Mouse (Mus musculus): ENCODE results near the gene St5.

St5 gene

DNA sequence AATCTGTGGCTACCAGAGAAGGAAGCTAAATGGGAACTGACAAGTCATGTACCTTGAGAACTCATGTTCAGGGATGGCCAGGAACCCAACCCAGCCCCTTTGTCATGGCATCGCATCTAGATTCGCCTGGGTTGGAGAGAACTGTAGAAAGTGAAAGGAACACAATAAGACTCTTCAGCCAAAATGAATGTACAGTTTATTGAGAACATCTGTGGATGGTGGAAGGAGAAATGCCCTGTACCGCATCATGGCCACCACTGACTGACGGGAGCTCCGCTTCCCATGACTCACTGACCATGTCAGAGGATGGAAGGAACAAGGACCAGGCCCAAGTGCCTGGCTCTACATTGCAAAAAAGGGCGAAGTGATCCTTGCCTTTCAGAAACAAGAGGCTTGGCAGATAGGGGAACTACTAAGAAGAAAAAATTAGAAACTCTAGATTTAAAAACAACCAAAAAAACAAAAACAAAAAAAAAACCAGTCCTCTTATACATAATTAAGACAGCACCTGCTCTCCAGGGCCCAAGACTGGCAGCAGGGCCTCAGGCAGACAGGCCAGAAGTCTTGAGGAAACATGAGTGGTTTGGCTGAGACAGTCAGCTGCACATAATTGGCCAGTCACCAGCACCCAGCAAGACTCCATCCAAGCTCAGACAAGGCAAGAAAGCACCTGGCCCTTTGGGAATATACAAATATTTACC lies 179.5 kb downstream of the St5 start:
- DNase-seq: no peak

DNA sequence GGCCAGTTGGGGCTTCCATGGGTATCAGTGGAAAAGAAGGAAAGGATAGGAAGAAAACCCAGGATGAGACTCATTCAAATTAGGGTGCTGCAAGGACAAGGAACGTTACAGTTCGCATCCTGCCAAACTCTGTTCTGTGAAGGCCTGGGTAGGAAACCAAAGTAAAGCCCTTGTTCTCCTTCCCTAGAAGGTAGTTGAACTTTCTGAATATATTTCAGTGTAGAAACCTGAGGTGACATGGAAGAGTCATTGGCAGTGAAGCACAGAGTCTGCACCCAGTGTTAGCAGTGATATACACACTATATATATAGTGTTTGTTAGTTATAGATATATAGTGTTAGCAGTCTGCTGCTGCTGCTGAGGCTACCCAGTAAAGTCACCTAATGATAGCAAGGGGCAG lies 180.1 kb downstream of the St5 start:
- DNase-seq: no peak

- DNase-seq: no peak
These were observed 181.3 kb downstream of the St5 start for GRCm38 (mm10) chr7:109522084-109522483.

- DNase-seq: no peak
These were observed 183.5 kb downstream of the St5 start for GRCm38 (mm10) chr7:109519936-109520335.

- DNase-seq: peak; percentile 99
These were observed 184.3 kb downstream of the St5 start, which contains the start of gene Rpl27a for GRCm38 (mm10) chr7:109518838-109519696. Gene Rpl27a (plus strand): TSS chr7:109519147.

DNA sequence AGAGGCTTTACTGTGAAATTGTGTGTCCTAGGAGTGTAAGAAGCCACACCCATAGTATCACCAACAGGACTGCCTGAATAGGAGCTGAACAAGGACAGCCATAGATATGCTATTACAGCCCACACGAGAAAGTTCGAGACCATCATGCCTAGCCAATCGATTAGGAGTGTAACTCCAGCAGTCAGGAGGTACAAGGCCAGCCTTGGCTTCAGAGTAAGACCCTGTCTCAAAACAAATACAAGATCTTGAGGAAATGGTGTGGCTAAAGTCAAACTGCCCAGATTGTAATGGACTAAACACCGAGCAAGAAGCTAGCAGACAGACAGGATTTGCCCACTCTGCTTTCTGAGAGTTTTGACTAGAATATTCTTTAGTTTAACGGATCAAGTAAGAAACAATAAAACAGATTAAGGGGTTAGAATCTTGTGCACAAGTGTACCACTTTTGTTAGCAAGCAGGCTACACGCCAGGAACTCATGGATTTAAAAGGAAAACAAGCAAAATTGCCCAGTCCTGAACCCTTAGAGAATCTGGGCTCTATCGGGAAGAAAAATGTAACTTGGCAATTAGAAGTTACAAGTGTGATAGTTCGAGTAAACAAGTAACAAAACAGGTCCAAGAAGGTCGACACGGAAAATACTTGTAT lies 185.2 kb downstream of the St5 start:
- no peak for DNase-seq

GRCm38 (mm10) chr7:109516500-109516899 lies 186.9 kb downstream of the St5 start:
- DNase-seq: no peak

- no peak for DNase-seq
These were observed 191.6 kb downstream of the St5 start for GRCm38 (mm10) chr7:109511838-109512237.

GRCm38 (mm10) chr7:109510799-109511198 lies 192.6 kb downstream of the St5 start:
- no peak for DNase-seq

DNA sequence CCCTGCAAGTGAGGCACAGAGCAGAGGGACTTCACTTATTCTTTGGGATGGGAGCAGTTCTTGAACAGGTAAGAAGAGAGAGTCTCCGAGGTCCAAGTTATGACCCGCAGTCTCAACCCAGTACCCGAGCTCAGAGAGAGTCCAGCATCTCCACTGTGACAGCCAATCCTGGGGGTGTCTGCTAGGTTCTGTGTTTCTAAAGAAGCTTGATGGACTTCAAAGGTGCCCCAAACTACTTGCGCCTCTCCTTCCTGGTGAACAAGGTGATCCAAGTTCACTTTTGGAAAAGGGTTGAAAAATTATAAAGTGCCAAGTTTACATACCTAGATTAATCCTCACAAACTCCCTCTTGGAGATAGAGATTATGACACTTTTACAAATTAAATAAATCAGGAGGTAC lies 195.4 kb downstream of the St5 start, which contains the start of gene Trim66:
Gene Trim66, minus strand, starts transcription at position 101 of the 400 bp plus-strand sequence.
- no peak for DNase-seq

DNA sequence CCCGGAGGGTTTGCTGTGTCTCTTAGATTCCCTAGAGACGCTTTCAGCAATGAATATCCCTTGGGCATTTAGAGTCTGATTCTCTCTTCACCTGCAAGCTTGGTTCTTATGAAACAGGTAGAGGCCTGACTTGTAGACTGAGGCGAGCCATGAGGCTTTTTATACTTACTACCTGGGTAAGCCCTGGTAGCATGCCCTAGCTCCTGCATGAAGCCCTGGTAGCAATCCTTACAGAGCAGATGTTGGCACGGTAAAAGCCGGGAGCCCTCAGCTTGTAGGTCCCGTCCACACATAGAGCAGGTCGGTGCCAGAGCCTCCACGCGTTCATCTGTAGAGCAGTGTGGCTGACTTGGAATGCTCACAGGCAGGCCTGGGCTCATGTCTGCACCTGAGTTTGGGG lies 195.8 kb downstream of the St5 start:
- DNase-seq: no peak

GRCm38 (mm10) chr7:109507119-109507518 lies 196.3 kb downstream of the St5 start:
- no peak for DNase-seq

DNA sequence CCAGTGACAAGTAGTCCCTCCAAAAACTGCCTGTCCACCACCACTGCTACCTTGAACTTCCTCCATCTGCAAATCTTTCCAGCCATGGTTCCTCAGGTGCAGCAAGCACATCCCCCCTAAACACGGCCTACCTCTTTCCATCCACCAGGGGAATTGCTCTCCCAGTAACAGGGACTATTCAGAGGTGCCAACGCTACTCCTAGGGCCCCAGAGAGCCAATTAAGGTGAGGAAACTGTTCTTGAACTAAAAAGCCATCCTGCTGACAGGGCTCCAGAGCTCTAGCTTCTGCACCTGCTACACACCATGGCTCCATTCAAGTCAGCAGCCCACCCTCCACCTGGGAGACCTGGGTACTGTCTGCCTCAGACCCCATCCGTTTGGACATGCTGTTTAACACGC lies 205.9 kb downstream of the St5 start:
- DNase-seq: no peak

GRCm38 (mm10) chr7:109493319-109494316 lies 209.8 kb downstream of the St5 start:
- no peak for DNase-seq

DNA sequence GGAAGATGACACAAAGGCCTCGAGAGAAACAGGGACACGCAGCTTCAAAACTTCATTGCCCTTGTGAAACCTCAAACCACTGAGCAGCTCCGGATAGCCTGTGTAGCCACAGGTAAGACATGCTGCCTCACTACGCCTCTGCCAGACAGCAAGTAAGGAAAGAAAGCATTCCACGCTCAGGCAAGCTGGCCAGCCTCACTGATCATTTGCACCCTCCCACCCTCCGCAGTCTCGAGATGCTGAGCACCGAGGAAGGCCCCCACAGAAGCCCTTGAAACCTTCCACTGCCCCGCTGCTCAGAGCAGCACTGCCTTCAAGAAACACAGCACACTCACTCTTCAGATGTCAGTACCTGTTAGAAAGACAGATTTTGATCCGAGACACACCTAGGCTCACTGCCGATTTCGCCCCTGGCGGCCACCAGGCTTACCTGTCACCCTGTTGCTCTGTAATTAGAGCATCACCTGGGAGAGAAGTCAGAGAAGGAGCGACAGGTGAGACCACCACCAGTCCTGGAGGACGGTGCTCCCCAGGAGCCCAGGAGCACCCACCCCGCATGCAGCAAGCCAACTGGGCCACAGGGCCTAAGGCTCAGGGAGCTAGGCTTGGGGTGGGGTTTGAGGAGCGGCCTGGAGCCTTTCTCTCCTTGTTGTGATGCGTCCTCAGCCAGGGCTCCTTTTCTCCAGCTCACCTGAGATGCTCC lies 210.6 kb downstream of the St5 start:
- no peak for DNase-seq

GRCm38 (mm10) chr7:109484221-109484620 lies 219.2 kb downstream of the St5 start:
- no peak for DNase-seq

- DNase-seq: no peak
These were observed 222.6 kb downstream of the St5 start for GRCm38 (mm10) chr7:109480765-109481197.

GRCm38 (mm10) chr7:109477926-109478325 lies 225.5 kb downstream of the St5 start:
- DNase-seq: no peak
